Mouse (Mus musculus) liver, adult 2 months (tissue): ENCODE measurements around the gene Copg2.

Experiments
- CTCF ChIP-seq: fragments of 200-500 bp; IDR thresholded peaks from 2 replicates; pipeline ENCODE4 v1.5.1; 2011; ENCODE audit warnings: low read depth, low read length, control low read depth
- POLR2A ChIP-seq: fragments of 200-500 bp; IDR thresholded peaks from 2 replicates; pipeline ENCODE4 v1.6.1; 2011; ENCODE audit warnings: low read length, control low read depth; ENCODE audit not compliant: insufficient read depth; ENCODE audit errors: extremely low read depth

DNA sequence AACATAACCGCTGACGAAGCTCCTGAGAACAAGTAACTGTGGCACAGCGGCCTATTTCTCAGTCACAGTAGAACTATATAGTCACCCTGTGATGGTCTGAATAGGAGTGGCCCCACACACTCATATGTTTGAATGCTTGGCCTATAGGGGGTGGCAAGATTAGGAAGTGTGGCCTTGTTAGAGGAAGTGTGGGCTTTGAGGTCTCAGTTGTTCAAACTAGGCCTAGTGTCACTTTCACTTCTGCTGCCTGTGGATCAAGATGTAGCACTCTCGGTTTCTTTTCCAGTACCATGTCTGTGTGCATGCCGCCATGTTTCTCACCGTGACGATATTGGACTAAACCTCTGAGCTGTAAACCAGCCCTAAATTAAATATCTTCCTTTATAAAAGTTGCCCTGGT, 40.6 kb downstream of the Copg2 start:
- TF ChIP-seq CTCF = no peak
- no peak for TF ChIP-seq POLR2A
